Mouse (Mus musculus) forebrain, embryonic 12.5 days (tissue): Measurements from ENCODE around the gene Nr2f1. TPM values are rescaled to one million over a fixed set of nuclear protein-coding genes. Genes with fewer than 3 reads are reported as not detected.
A peak's percentile ranks its signal among the peaks of the same experiment; 100 is the strongest.

ENCODE experiments used
- ATAC-seq: fragments of 200-750 bp; cut with Nextera tagmentation; 2 replicates; pipeline ENCODE4 v1.8.0; 2017; ENCODE audit warnings: moderate TSS enrichment; ENCODE audit not compliant: low FRiP score
- H3K27ac ChIP-seq: fragments of 300-500 bp; sonication (generic); 2 replicates; pipeline ENCODE4 v1.5.1; 2016; ENCODE audit warnings: mild to moderate bottlenecking
- H3K27me3 ChIP-seq: fragments of 300-500 bp; sonication (generic); 2 replicates; pipeline ENCODE4 v1.6.1; 2016; ENCODE audit warnings: mild to moderate bottlenecking
- H3K36me3 ChIP-seq: fragments of 300-500 bp; sonication (generic); replicated peaks from 2 replicates; pipeline ENCODE4 v1.6.1; 2016; ENCODE audit warnings: mild to moderate bottlenecking
- H3K4me1 ChIP-seq: fragments of 300-500 bp; sonication (generic); 2 replicates; pipeline ENCODE4 v1.6.1; 2016
- H3K4me2 ChIP-seq: fragments of 300-500 bp; sonication (generic); 2 replicates; pipeline ENCODE4 v1.6.1; 2016; ENCODE audit warnings: mild to moderate bottlenecking, moderate library complexity
- H3K4me3 ChIP-seq: fragments of 300-500 bp; sonication (generic); replicated peaks from 2 replicates; pipeline ENCODE4 v1.5.1; 2016; ENCODE audit warnings: mild to moderate bottlenecking
- H3K9ac ChIP-seq: fragments of 300-500 bp; sonication (generic); 2 replicates; pipeline ENCODE4 v1.6.1; 2016; ENCODE audit warnings: mild to moderate bottlenecking
- H3K9me3 ChIP-seq: fragments of 300-500 bp; sonication (generic); 2 replicates; pipeline ENCODE4 v1.6.1; 2016
- WGBS: fragments of 180-500 bp; shearing (Covaris S2); methylation state at CpG from one replicate; pipeline ENCODE4 v1.1.7; 2016; 5-methylcytosine and 5-hydroxymethylcytosine counted together
- polyA plus RNA-seq: library from polyadenylated mRNA; unstranded; fragments of >200 nt; fragmentation: Nextera tagmentation; extraction: Ambion mirVana; gene quantifications from 2 replicates; pipeline ENCODE4 v1.2.1, GENCODE M21; 2016

Gene Nr2f1
- polyA plus RNA-seq, 1 experiment from 2014 or later = 113 TPM

DNA sequence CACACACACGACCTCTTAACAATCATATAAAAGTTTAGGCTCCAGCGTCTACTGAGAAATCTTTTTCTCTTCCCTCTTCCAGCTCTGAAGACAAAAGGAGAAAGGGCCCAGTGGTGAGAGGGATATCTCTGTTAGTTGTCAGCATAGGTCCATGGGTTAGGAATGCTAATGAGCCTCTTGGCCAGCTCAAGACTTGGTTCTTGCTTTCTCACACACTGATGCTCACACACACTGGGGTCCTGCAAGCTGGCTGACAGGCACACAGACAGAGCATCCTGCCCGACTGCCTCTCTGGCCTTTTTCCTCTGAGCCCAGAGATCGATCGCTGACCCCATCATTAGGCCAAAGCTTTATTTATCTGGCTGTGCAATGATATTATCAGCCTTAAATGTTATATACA, 15.6 kb downstream of the Nr2f1 start:
- H3K9me3 ChIP-seq = no peaks in the 10 kb centered on the region
- peak overlapping the region; percentile 68 for H3K9ac ChIP-seq
- peaks cover 71% of the 10 kb centered on the region for H3K4me1 ChIP-seq
- WGBS = 4% methylated on average over 5 of the region's 5 CpGs
- peak; percentile 66 for ATAC-seq
- H3K4me3 ChIP-seq = peak overlapping the region; percentile 42
- H3K27ac ChIP-seq = peak overlapping the region; percentile 97
- H3K27me3 ChIP-seq = peaks cover 72% of the 10 kb centered on the region
- peaks cover 8% of the 10 kb centered on the region; the same call in 1 of the 2 replicates for H3K36me3 ChIP-seq
- peak overlapping the region; percentile 61 for H3K4me2 ChIP-seq

DNA sequence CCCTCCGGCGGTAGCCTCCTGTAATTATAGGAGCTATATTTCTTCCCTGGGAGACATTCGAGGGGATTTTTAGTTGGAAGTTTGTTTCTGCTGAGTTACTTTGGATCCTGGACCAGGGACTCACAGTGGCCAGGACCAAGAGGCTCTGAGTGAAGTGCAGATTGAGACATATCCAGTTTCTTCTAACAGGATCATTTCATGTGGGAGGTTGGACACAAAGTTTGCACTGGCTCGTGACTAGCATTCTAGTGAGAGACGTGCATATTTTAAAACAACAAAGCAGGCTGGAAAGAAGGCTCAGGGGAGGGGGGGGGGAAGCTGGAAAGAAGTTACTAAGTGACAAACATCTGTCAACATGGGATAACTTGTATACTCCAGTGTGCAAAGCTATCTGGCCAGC, 16.6 kb downstream of the Nr2f1 start:
- peak overlapping the region; percentile 42 for H3K4me3 ChIP-seq
- H3K4me1 ChIP-seq = peaks cover 65% of the 10 kb centered on the region
- peaks cover 68% of the 10 kb centered on the region for H3K27me3 ChIP-seq
- 0 out of 2 replicates have a peak, but pooled peaks cover 6% of the 10 kb centered on the region for H3K36me3 ChIP-seq
- WGBS = under 1% methylated on average over 5 of the region's 5 CpGs
- peak overlapping the region; percentile 97 for H3K27ac ChIP-seq
- no peak for ATAC-seq
- peak overlapping the region; percentile 61 for H3K4me2 ChIP-seq
- H3K9ac ChIP-seq = peak overlapping the region; percentile 68
- no peaks in the 10 kb centered on the region for H3K9me3 ChIP-seq

DNA sequence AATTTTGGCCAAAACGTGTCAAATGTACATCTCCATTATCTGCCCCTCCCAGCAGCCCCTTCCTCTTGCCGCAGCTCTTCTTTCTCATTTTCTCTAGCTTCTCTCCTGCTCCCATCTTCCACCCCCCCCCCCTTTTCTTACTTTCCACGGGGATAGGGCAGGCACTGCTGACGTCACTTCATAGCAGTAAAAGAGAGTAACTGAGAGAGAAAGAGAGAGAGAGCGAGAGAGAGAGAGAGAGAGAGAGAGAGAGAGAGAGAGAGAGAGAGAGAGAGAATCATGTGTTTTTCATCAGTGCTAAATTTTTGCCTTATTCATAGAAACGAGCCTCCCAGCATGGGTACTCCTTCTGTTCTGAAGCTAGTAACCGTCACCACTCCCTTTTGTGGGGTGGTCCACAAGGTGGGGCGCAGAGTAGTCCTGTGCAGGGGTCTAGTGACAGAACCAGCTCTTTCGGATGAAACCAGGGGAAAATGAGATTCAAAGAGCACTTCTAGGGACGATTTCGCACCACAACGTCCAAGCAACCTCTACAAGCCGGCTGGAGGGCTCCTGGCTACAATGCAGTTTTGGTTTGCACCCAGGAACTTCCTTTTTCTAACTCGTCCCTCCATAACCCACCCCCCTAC, 17.5 kb downstream of the Nr2f1 start:
- Histone ChIP-seq H3K4me3 (peak overlapping the region; percentile 42), H3K27me3 (peaks cover 64% of the 10 kb centered on the region), H3K36me3 (no peaks in the 10 kb centered on the region), H3K27ac (peak overlapping the region; percentile 97), H3K4me2 (peak overlapping the region; percentile 61), H3K9ac (peak overlapping the region; percentile 68), H3K9me3 (no peaks in the 10 kb centered on the region), H3K4me1 (peaks cover 56% of the 10 kb centered on the region)
- WGBS = under 1% methylated on average over 13 of the region's 14 CpGs
- peak; percentile 56 for ATAC-seq

- H3K4me3 ChIP-seq = peak overlapping the region; percentile 42
- no peaks in the 10 kb centered on the region for H3K36me3 ChIP-seq
- ATAC-seq = peak; percentile 12
- peak overlapping the region; percentile 68 for H3K9ac ChIP-seq
- peaks cover 64% of the 10 kb centered on the region for H3K27me3 ChIP-seq
- whole genome bisulfite sequencing = under 1% methylated on average over 43 of the region's 44 CpGs
- H3K27ac ChIP-seq = peak overlapping the region; percentile 97
- peaks cover 53% of the 10 kb centered on the region for H3K4me1 ChIP-seq
- H3K4me2 ChIP-seq = peak overlapping the region; percentile 61
- no peaks in the 10 kb centered on the region for H3K9me3 ChIP-seq
Measured at GRCm38 (mm10) chr13:78181071-78181929, 18.3 kb downstream of the Nr2f1 start.

DNA sequence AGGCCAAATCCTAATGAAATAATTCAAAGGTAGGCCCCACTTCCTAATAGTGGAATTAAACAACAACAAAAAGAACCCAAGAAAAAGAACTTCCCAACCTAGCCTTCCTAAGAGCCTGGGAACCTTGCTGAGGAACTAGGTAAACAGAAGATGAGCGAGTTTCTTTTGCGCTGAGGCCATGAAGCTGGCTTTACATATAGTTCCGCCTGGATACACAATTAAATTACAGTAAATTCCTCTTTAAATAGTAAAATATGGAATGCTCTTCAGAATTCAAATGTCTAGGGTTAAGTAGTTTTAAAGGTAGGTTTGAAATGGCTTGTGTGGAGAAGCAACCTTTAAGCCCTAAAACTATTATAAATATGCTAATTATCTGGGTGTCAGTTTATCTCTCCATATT, 19.3 kb downstream of the Nr2f1 start:
- H3K4me3 ChIP-seq = peak overlapping the region; percentile 47
- peaks cover 60% of the 10 kb centered on the region for H3K27me3 ChIP-seq
- no peaks in the 10 kb centered on the region for H3K9me3 ChIP-seq
- peak overlapping the region; percentile 98 for H3K27ac ChIP-seq
- peak overlapping the region; percentile 77 for H3K9ac ChIP-seq
- WGBS = 12% methylated on average over 3 of the region's 3 CpGs
- H3K4me2 ChIP-seq = peak overlapping the region; percentile 61
- peaks cover 49% of the 10 kb centered on the region for H3K4me1 ChIP-seq
- H3K36me3 ChIP-seq = no peaks in the 10 kb centered on the region
- ATAC-seq = no peak

- Histone ChIP-seq H3K27me3 (peaks cover 57% of the 10 kb centered on the region), H3K4me1 (peaks cover 43% of the 10 kb centered on the region), H3K9ac (peak overlapping the region; percentile 77), H3K9me3 (no peaks in the 10 kb centered on the region), H3K4me3 (peak overlapping the region; percentile 47), H3K4me2 (peak overlapping the region; percentile 61), H3K27ac (peak overlapping the region; percentile 98), H3K36me3 (no peaks in the 10 kb centered on the region)
- ATAC-seq = peak; percentile 66
- WGBS = under 1% methylated on average over 38 of the region's 38 CpGs
Measured at GRCm38 (mm10) chr13:78179312-78180097, 20.1 kb downstream of the Nr2f1 start.

- H3K4me1 ChIP-seq = peaks cover 35% of the 10 kb centered on the region
- peak overlapping the region; percentile 77 for H3K9ac ChIP-seq
- H3K36me3 ChIP-seq = no peaks in the 10 kb centered on the region
- peak overlapping the region; percentile 61 for H3K4me2 ChIP-seq
- peak overlapping the region; percentile 47 for H3K4me3 ChIP-seq
- no peaks in the 10 kb centered on the region for H3K9me3 ChIP-seq
- H3K27ac ChIP-seq = peak overlapping the region; percentile 98
- ATAC-seq = no peak
- WGBS = 4% methylated on average over 5 of the region's 5 CpGs
- H3K27me3 ChIP-seq = peaks cover 59% of the 10 kb centered on the region
Measured at GRCm38 (mm10) chr13:78178771-78179170, 20.8 kb downstream of the Nr2f1 start.

DNA sequence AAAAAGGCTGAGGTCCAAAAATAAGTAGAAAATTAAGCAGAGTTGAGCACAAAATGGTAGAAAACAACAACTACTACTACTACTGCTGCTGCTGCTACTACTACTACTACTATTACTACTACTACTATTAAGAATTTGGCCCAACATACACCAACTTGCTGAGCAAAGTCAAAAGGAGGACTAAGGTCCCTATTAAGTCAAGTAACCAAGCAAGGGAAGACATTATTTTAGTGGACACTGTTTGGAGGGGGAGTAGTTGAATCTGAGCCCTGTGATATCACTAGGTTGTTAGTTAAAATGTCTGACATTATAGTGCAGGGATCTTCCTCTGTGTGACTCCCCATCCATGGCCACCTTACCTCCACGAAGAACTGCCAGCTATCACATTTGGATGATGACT, 21.5 kb downstream of the Nr2f1 start:
- Histone ChIP-seq H3K4me1 (peaks cover 29% of the 10 kb centered on the region), H3K4me2 (peak overlapping the region; percentile 61), H3K27ac (peak overlapping the region; percentile 98), H3K9me3 (no peaks in the 10 kb centered on the region), H3K27me3 (peaks cover 60% of the 10 kb centered on the region), H3K9ac (peak overlapping the region; percentile 77), H3K36me3 (no peaks in the 10 kb centered on the region), H3K4me3 (peak overlapping the region; percentile 47)
- WGBS = 0% methylated on average over 1 of the region's 1 CpGs
- no peak for ATAC-seq

DNA sequence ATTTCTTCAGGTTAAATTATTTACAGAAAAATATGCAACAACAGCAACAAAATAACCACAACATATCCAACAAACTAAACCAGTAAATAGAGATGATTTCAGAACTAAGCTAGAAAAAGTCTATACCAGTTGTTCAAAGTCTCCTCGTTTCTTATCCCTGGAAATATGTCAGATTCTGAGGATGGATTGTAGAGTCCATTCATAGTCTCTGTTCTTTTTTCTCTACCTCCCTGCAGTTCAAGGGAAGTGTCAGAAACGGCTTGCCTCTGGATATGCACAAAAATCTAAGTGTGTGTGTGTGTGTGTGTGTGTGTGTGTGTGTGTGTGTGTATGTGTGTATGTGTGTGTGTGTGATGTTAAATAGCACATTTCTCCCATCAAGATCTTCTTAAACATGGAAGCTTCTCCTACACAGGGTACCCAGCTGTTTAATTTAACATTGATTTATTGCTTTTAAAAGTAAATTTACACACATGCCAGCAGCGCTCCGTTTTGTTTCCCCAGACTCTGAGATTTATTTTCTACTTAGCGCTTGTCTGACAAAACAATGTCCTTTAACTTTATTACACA, 22.1 kb downstream of the Nr2f1 start:
- Histone ChIP-seq H3K4me1 (peaks cover 24% of the 10 kb centered on the region), H3K27ac (peak overlapping the region; percentile 98), H3K4me2 (peak overlapping the region; percentile 61), H3K27me3 (peaks cover 59% of the 10 kb centered on the region), H3K4me3 (peak overlapping the region; percentile 47), H3K9ac (peak overlapping the region; percentile 77), H3K9me3 (no peaks in the 10 kb centered on the region), H3K36me3 (no peaks in the 10 kb centered on the region)
- 8% methylated on average over 5 of the region's 5 CpGs for WGBS
- no peak for ATAC-seq

DNA sequence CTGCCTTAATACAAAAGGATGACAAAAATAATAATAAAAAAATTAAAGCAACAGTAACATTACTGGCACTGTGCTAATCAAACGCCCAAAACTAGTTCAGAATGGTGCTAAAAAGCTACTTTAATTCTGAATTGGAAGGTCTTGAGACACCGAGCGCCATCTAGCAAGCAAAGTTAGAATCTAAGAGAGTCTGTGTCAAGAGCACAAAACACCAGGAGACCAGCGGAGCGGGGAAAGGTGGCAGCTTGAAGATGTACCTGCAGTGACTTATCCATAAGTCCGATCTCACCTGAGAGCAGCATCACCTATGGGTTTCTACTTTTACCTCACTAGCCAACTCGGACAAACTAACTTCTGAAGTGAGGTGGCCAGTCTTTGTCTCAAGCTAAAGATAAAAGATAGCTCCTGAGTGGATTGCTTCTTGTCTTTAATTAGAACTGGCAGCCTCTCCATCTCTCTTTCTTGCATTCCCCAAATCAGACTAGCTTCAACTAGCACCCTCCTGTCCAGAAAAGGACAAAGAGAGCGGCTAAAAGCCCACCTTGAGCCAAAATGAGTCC, 23.7 kb downstream of the Nr2f1 start:
- Histone ChIP-seq H3K4me1 (peaks cover 20% of the 10 kb centered on the region), H3K9ac (peak overlapping the region; percentile 63), H3K27me3 (peaks cover 63% of the 10 kb centered on the region), H3K9me3 (no peaks in the 10 kb centered on the region), H3K36me3 (no peaks in the 10 kb centered on the region), H3K4me3 (peak overlapping the region; percentile 38), H3K27ac (peak overlapping the region; percentile 93), H3K4me2 (peak overlapping the region; percentile 54)
- no peak for ATAC-seq
- 2% methylated on average over 8 of the region's 8 CpGs for WGBS

DNA sequence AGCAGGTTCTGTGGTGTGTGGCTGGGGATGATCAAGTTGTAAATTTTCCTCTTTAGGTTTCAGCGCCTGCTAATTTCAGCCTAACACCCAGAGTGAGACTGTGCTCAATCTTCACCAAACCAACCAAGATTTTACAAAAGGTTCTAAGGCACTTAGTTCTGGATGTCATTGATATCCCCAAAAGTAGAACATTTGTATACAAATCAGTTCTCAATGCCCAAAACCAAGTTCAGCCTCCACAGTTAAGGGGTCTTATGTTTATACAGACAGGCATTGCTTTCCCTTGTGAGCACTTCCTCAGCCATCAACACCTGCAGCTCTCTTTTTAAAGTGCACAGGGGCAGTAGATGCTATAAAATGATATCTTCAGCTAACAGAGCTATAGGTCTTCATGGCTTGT, 24.7 kb downstream of the Nr2f1 start:
- Histone ChIP-seq H3K4me1 (peaks cover 21% of the 10 kb centered on the region), H3K27ac (peak overlapping the region; percentile 56), H3K27me3 (peaks cover 64% of the 10 kb centered on the region), H3K9me3 (no peaks in the 10 kb centered on the region), H3K4me3 (peak overlapping the region; percentile 38), H3K9ac (peak overlapping the region; percentile 51), H3K36me3 (no peaks in the 10 kb centered on the region), H3K4me2 (peak overlapping the region; percentile 54)
- no peak for ATAC-seq
- 28% methylated on average over 1 of the region's 1 CpGs for WGBS
